Mouse (Mus musculus): Measurements from ENCODE around the gene Timmdc1. TPM values are rescaled to one million over a fixed set of nuclear protein-coding genes. Genes with fewer than 3 reads are reported as not detected.

The Timmdc1 gene
- 33.3 and 33.6 TPM in 2 replicates for polyA plus RNA-seq (2014; fragmentation: Nextera tagmentation; extraction: Ambion mirVana)

DNA sequence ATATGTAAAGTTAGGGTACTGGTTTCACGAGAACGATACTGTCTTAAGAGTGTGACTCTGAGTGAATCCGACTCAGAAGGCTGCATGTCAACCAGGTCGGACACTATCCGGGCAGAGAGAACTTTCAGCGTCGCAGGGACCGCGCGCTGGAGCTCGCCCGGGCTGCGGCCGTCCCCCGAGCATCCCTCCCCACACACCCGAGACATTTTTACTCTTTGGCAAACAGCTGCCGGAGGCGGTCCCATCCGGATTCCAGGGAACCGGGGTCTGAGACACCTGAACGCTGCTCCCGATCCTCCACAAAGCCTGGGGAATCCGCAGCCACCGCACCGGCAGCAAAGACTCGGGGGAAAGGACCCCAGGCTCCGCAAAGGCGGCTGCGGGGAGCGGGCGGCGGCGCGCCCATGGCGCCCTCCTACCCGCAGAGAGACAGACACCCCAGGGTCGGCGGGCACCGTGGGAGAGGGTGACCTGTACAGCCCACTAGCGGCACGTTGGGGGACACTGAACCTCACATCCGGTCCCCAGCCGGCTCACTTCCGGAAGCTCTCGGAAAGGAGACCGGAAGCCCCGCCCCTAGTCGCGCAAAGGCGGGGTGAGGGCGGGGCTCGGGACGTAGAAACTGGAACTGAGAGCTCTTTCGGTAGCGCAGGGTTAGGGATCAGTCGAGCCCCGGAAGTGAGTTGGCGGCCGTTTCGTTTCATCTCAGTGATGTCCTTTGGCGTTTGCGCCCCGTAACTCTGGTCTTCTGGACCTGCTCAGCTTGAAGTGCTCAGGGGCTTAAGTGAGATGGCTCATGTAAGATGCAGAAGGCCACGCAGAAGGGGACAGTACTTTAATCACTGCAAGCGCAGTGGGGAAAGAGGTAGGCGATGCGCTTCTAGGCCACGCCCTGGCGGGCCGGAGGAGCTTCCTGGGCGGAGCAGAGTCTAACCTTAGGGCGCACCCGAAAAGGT lies at the start of gene Timmdc1:
Timmdc1 (minus strand) TSS at position 535 of the 956 bp plus-strand sequence.
- Histone ChIP-seq H3K27me3 (ENCODE audit: control insufficient read depth, insufficient read depth, low read length) (no peaks in the 10 kb centered on the region), H3K4me3 (ENCODE audit: low read depth, low read length) (peak within 1 kb of the TSS; percentile 92), H3K4me1 (ENCODE audit: control insufficient read depth, insufficient read depth, low read length) (peaks cover 9% of the 10 kb centered on the region; the same call in 1 of the 2 replicates), H3K9ac (ENCODE audit: low read depth, low read length) (peak within 1 kb of the TSS; percentile 83), H3K36me3 (ENCODE audit: control insufficient read depth, insufficient read depth, low read length) (peaks cover 10% of the 10 kb centered on the region; the same call in 1 of the 2 replicates), H3K4me2 (peak within 1 kb of the TSS; percentile 75), H3K9me3 (replicated peaks; ENCODE audit: control insufficient read depth, low read length) (no peaks in the 10 kb centered on the region), H3K27ac (ENCODE audit: low read depth, low read length) (peak within 1 kb of the TSS; percentile 95)
- peak; percentile 93 for ATAC-seq (replicated peaks; ENCODE audit: insufficient number of reproducible peaks, low FRiP score, low TSS enrichment)
- WGBS (ENCODE audit: insufficient replicate concordance), result under 1% methylated on average over 73 of the region's 73 CpGs

DNA sequence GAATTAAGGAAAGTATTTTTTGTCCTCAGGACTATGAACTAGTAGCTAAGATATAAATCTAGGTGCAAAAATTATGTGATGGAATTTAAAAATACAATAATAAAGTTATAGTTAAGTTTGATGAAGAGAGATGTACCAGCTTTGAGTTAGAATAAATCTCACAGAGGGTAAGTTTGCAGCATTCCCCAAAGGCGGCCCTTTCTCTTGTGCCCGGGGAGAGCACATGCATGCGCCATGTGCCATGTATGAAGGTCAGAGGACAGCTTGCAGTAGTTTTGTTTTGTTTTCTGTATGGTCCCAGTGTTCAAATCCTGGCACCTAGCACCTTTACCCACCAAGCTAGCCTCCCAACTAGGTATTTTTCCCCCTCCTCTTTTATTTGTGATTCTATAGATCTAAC lies 49.0 kb upstream of the Timmdc1 start:
- Histone ChIP-seq H3K27ac (ENCODE audit: low read depth, low read length) (no peak overlapping the region), H3K36me3 (ENCODE audit: control insufficient read depth, insufficient read depth, low read length) (peaks cover 17% of the 10 kb centered on the region; the same call in 1 of the 2 replicates), H3K9ac (ENCODE audit: low read depth, low read length) (no peak overlapping the region), H3K4me1 (ENCODE audit: control insufficient read depth, insufficient read depth, low read length) (no peaks in the 10 kb centered on the region), H3K4me2 (no peak overlapping the region), H3K4me3 (ENCODE audit: low read depth, low read length) (no peak overlapping the region), H3K9me3 (replicated peaks; ENCODE audit: control insufficient read depth, low read length) (no peaks in the 10 kb centered on the region), H3K27me3 (ENCODE audit: control insufficient read depth, insufficient read depth, low read length) (no peaks in the 10 kb centered on the region)
- WGBS (ENCODE audit: insufficient replicate concordance), result 100% methylated on average over 3 of the region's 3 CpGs
- ATAC-seq (replicated peaks; ENCODE audit: insufficient number of reproducible peaks, low FRiP score, low TSS enrichment), result no peak

DNA sequence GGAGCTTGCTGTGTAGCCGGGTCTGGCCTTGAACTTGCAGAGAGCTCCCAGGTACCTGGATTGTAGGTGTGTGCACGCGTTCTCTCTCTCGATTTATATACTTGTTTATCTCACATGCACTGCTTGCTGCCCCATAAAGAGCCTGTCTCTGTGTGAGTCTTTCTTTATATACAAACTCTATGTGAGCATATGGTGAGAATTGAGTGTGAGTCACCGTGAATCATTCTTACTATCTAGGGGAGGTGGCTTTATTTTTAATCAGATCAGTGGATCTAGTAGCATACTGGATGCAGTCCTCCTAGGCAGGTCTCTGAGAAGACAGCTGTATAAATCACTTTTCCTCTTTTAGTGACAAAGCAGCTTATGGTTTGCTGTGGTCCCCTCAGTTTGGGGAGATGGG lies 45.7 kb upstream of the Timmdc1 start:
- 95% methylated on average over 5 of the region's 5 CpGs for WGBS (ENCODE audit: insufficient replicate concordance)
- Histone ChIP-seq H3K9me3 (replicated peaks; ENCODE audit: control insufficient read depth, low read length) (no peaks in the 10 kb centered on the region), H3K4me2 (no peak overlapping the region), H3K27ac (ENCODE audit: low read depth, low read length) (no peak overlapping the region), H3K27me3 (ENCODE audit: control insufficient read depth, insufficient read depth, low read length) (no peaks in the 10 kb centered on the region), H3K4me3 (ENCODE audit: low read depth, low read length) (no peak overlapping the region), H3K9ac (ENCODE audit: low read depth, low read length) (no peak overlapping the region), H3K4me1 (ENCODE audit: control insufficient read depth, insufficient read depth, low read length) (no peaks in the 10 kb centered on the region), H3K36me3 (ENCODE audit: control insufficient read depth, insufficient read depth, low read length) (peaks cover 17% of the 10 kb centered on the region; the same call in 1 of the 2 replicates)
- ATAC-seq (replicated peaks; ENCODE audit: insufficient number of reproducible peaks, low FRiP score, low TSS enrichment), result no peak

DNA sequence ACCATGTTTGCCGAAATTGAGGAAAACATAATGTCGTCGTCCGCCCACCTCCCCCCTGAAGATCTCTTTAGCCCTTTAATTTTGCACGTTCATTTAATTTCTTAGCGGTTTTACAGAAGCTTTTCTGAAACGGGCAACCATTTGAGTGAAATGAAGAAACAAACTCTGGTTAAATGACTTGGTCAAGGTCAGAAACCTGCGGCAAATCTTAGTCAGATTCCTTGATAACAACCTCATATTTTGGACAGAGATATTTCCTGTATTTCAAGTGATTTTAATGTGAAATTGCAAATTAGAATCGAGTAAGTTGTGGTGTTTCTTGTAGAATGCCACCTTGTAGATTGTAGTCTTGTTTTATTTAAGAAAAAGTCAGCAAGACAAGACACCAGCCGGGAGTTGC lies 41.1 kb upstream of the Timmdc1 start:
- ATAC-seq (replicated peaks; ENCODE audit: insufficient number of reproducible peaks, low FRiP score, low TSS enrichment), result no peak
- no peak overlapping the region for H3K27ac ChIP-seq (ENCODE audit: low read depth, low read length)
- WGBS (ENCODE audit: insufficient replicate concordance), result 28% methylated on average over 10 of the region's 10 CpGs

DNA sequence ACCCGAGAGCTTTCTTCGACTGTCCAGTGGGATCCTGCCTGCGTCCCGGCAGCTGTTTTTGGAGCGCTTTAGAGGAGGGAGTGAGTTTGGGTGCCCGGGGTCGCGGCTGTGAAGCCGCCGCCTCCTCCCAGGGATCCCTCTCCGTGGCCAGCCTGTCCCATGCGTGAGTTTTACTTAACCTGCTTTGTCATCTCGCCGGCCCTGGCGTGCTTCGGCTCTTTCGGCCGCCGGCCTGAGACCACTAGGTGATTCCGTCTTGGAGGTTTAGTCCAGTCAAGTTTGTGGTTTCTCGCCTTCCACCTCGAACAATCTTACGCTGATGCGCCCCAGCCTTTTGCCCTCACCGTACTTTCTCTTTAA lies 40.5 kb upstream of the Timmdc1 start:
- WGBS (ENCODE audit: insufficient replicate concordance), result under 1% methylated on average over 25 of the region's 25 CpGs
- Histone ChIP-seq H3K9me3 (replicated peaks; ENCODE audit: control insufficient read depth, low read length) (no peaks in the 10 kb centered on the region), H3K4me3 (ENCODE audit: low read depth, low read length) (peak overlapping the region; percentile 97), H3K36me3 (ENCODE audit: control insufficient read depth, insufficient read depth, low read length) (peaks cover 3% of the 10 kb centered on the region; the same call in 1 of the 2 replicates), H3K4me2 (peak overlapping the region; percentile 72), H3K27ac (ENCODE audit: low read depth, low read length) (peak overlapping the region; percentile 81), H3K27me3 (ENCODE audit: control insufficient read depth, insufficient read depth, low read length) (no peaks in the 10 kb centered on the region), H3K4me1 (ENCODE audit: control insufficient read depth, insufficient read depth, low read length) (no peaks in the 10 kb centered on the region; the same call in 1 of the 2 replicates), H3K9ac (ENCODE audit: low read depth, low read length) (peak overlapping the region; percentile 91)
- ATAC-seq (replicated peaks; ENCODE audit: insufficient number of reproducible peaks, low FRiP score, low TSS enrichment), result peak; percentile 55

More for the DNA sequence above, 41.1 kb upstream of the Timmdc1 start:
- Histone ChIP-seq H3K9me3 (replicated peaks; ENCODE audit: control insufficient read depth, low read length) (no peaks in the 10 kb centered on the region), H3K4me2 (peak overlapping the region; percentile 72), H3K4me3 (ENCODE audit: low read depth, low read length) (peak overlapping the region; percentile 97), H3K9ac (ENCODE audit: low read depth, low read length) (peak overlapping the region; percentile 91), H3K4me1 (ENCODE audit: control insufficient read depth, insufficient read depth, low read length) (no peaks in the 10 kb centered on the region; the same call in 1 of the 2 replicates), H3K27me3 (ENCODE audit: control insufficient read depth, insufficient read depth, low read length) (no peaks in the 10 kb centered on the region), H3K36me3 (ENCODE audit: control insufficient read depth, insufficient read depth, low read length) (peaks cover 6% of the 10 kb centered on the region; the same call in 1 of the 2 replicates)

DNA sequence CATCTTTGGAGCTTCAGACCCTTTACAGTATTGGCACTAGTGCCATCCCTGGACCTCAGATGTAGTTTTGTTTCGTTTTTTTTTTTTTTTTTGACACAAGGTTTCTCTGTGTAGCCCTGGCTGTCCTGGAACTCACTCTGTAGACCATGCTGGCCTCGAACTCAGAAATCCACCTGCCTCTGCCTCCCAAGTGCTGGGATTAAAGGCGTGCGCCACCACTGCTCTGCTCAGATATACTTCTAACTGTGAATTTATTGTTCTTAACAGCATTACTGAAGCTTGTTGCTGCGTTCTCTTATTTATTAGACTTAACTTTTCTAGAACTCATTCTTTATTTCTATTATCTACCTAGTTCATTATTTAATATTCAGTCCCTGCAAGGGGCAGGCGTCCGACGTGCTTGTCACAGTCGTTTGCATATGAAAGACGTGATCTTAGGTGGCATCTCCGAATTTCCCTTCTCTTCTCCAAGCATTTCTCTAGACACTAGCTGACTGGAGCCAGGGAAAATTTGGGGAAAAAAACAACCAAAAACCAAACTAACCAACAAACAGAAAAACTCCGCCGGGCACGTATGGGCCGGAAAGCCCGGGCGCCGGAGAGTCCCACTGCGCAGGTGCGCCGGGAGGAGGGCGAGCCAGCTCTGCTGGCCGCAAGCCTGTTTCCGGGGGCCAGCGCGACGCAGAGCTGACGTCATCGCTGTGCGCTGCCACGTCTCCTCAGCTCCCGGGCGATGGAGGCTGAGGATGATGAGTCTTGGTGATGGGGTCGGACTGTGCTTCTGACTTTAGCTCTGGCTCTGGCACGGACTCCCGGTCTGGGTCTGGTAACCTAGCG lies 39.9 kb upstream of the Timmdc1 start:
- Histone ChIP-seq H3K9me3 (replicated peaks; ENCODE audit: control insufficient read depth, low read length) (no peaks in the 10 kb centered on the region), H3K27me3 (ENCODE audit: control insufficient read depth, insufficient read depth, low read length) (no peaks in the 10 kb centered on the region), H3K4me1 (ENCODE audit: control insufficient read depth, insufficient read depth, low read length) (no peaks in the 10 kb centered on the region; the same call in 1 of the 2 replicates), H3K4me2 (peak overlapping the region; percentile 72), H3K4me3 (ENCODE audit: low read depth, low read length) (peak overlapping the region; percentile 97), H3K36me3 (ENCODE audit: control insufficient read depth, insufficient read depth, low read length) (peaks cover 2% of the 10 kb centered on the region; the same call in 1 of the 2 replicates), H3K9ac (ENCODE audit: low read depth, low read length) (peak overlapping the region; percentile 91), H3K27ac (ENCODE audit: low read depth, low read length) (peak overlapping the region; percentile 81)
- WGBS (ENCODE audit: insufficient replicate concordance), result 6% methylated on average over 37 of the region's 37 CpGs
- peak; percentile 94 for ATAC-seq (replicated peaks; ENCODE audit: insufficient number of reproducible peaks, low FRiP score, low TSS enrichment)

DNA sequence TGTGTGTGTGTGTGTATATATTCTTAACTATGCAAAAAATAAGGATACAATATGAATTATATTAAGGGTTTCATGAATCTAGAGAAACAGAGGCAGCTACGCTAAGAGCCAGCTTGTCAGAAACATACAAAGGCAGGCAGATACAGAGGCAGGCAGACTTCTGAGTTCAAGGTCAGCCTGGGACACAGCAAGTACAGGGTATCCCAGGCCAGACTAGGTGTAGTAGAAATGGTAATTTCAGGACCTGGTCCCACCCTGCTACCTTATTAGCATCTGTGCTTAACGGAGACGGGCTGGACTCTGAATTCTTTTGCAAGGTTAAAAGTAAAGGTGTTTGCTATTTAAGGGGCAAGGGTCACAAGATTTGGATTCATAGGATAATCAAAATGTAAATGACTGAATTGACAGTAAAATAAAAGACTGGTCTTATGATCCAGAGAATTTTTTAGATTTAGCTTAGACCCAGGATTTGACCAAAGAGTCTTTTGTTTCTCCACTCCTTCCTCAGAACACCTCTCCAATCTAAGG lies 35.8 kb upstream of the Timmdc1 start, which contains the start of gene Tmem39a:
Tmem39a (plus strand) TSS at position 478 of the 528 bp plus-strand sequence.
- 80% methylated on average over 3 of the region's 3 CpGs for WGBS (ENCODE audit: insufficient replicate concordance)
- Histone ChIP-seq H3K4me3 (ENCODE audit: low read depth, low read length) (no peak within 1 kb of the TSS), H3K9me3 (replicated peaks; ENCODE audit: control insufficient read depth, low read length) (no peaks in the 10 kb centered on the region), H3K36me3 (ENCODE audit: control insufficient read depth, insufficient read depth, low read length) (no peaks in the 10 kb centered on the region), H3K9ac (ENCODE audit: low read depth, low read length) (no peak within 1 kb of the TSS), H3K4me2 (no peak within 1 kb of the TSS), H3K27me3 (ENCODE audit: control insufficient read depth, insufficient read depth, low read length) (peaks cover 4% of the 10 kb centered on the region; the same call in 1 of the 2 replicates), H3K4me1 (ENCODE audit: control insufficient read depth, insufficient read depth, low read length) (no peaks in the 10 kb centered on the region; the same call in 1 of the 2 replicates), H3K27ac (ENCODE audit: low read depth, low read length) (no peak within 1 kb of the TSS)
- no peak for ATAC-seq (replicated peaks; ENCODE audit: insufficient number of reproducible peaks, low FRiP score, low TSS enrichment)

DNA sequence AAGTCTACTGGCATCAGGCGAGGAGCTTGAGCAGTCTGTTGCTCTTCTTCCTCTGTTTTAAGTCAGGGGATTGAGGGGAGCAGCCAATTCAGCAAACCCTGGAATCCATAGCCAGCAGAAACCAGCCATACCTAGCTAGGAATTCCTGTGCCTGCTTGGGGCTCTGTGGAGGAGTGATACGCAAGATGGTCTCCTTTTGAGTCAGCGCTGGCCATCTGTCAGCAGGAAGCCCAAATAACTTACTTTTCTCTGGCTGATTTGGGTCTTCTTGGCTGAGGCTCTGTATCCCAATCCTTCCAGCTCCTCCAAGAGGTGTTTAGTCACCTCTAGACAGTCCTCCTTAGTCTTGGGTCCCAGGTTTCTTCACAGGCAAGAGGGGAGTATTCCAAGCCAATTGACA lies 33.5 kb upstream of the Timmdc1 start:
- Histone ChIP-seq H3K27ac (ENCODE audit: low read depth, low read length) (no peak overlapping the region), H3K9me3 (replicated peaks; ENCODE audit: control insufficient read depth, low read length) (no peaks in the 10 kb centered on the region), H3K27me3 (ENCODE audit: control insufficient read depth, insufficient read depth, low read length) (peaks cover 6% of the 10 kb centered on the region; the same call in 1 of the 2 replicates), H3K9ac (ENCODE audit: low read depth, low read length) (no peak overlapping the region), H3K4me3 (ENCODE audit: low read depth, low read length) (no peak overlapping the region), H3K4me1 (ENCODE audit: control insufficient read depth, insufficient read depth, low read length) (no peaks in the 10 kb centered on the region), H3K4me2 (no peak overlapping the region), H3K36me3 (ENCODE audit: control insufficient read depth, insufficient read depth, low read length) (no peaks in the 10 kb centered on the region)
- ATAC-seq (replicated peaks; ENCODE audit: insufficient number of reproducible peaks, low FRiP score, low TSS enrichment), result no peak
- 80% methylated on average over 3 of the region's 3 CpGs for WGBS (ENCODE audit: insufficient replicate concordance)
